Mouse (Mus musculus) brain, embryonic 14.5 days (tissue): ENCODE measurements around the gene Prickle4.

Source experiments
- CTCF ChIP-seq: fragments of 200-500 bp; IDR thresholded peaks from 2 replicates; pipeline ENCODE4 v1.5.1; 2012; ENCODE audit warnings: inconsistent platforms, mild to moderate bottlenecking, moderate library complexity, borderline replicate concordance; ENCODE audit not compliant: insufficient read depth, insufficient read length; ENCODE audit errors: extremely low read depth
- POLR2A ChIP-seq: fragments of 200-500 bp; IDR thresholded peaks from 2 replicates; pipeline ENCODE4 v1.6.1; 2012; ENCODE audit warnings: mild to moderate bottlenecking, inconsistent platforms, borderline replicate concordance; ENCODE audit not compliant: poor library complexity, insufficient read depth, insufficient read length, severe bottlenecking; ENCODE audit errors: extremely low read depth

- TF ChIP-seq CTCF (no peak), POLR2A (no peak)
Measured at GRCm38 (mm10) chr17:47735553-47736100, 41.1 kb upstream of the Prickle4 start.
